Mouse (Mus musculus): ENCODE data around the gene Midn. TPM values are rescaled to one million over a fixed set of nuclear protein-coding genes. Genes with fewer than 3 reads are reported as not detected.

Midn gene
- 101 TPM for total RNA-seq (2023)

DNA sequence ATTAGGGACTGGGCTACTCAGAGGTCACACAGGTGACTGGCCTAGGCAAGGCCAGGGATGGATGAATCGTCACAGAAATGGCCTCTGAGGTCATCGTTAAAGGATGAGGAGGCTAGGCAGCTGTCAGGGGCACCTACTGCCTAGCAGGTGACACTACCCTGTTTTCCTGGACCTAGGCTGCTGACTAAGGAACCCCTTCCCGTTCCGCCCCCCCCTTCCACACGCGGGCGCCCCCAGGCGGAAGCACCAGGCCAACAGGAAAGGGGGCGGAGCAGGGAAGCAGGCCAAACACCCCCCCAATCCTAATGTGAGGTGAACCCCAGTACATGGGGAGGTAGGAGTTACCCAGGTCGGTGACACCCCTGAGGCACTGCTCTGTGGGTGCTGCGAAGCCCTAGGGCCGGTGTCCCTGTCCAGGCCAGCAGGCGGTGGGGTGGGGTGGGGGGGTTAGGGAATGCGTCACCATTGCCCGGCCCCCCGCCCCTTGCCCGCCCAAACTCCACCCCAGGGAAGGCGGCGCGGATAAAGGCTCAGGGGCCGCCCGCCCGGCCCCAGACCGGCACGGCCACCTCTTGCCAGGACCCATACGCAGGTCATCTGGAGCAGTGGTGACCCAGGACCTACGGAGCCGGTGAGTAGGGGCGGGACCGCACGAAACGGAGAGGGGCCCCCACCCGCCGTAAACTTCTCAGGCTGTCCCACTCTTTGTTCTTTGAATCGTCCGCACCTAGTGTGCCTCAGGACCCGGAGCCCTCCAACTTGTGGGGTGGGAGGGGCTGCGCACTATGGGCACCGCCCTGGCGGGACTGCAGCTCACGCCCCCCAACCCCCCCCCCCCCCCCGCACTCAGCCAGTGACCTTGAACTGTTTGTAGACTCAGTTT, at the start of gene Midn:
Gene Midn (plus strand): TSS at position 554 of the 883 bp plus-strand sequence.

DNA sequence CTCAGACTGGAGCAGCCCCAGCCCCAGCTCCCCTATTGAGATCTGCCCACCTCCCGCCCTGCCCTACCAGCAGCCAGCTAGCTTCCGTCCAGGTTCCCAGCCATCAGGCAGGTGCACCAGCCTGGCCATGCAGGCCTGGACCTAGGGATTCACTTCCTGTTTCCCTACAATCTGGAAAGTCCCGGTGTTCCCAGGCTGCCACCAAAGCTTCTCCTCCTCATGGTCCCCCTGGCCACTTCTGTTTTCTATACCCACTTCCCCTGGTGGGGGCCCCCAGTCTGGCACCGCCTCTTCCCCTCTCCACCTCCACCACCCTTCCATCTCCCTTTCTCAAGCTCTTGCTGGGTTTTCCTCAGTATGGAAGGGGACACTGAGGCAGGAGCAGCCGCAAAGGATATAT, 42.6 kb upstream of the Midn start, which contains the start of gene Sbno2:
Gene Sbno2 (minus strand): TSS at position 112 of the 400 bp plus-strand sequence.

DNA sequence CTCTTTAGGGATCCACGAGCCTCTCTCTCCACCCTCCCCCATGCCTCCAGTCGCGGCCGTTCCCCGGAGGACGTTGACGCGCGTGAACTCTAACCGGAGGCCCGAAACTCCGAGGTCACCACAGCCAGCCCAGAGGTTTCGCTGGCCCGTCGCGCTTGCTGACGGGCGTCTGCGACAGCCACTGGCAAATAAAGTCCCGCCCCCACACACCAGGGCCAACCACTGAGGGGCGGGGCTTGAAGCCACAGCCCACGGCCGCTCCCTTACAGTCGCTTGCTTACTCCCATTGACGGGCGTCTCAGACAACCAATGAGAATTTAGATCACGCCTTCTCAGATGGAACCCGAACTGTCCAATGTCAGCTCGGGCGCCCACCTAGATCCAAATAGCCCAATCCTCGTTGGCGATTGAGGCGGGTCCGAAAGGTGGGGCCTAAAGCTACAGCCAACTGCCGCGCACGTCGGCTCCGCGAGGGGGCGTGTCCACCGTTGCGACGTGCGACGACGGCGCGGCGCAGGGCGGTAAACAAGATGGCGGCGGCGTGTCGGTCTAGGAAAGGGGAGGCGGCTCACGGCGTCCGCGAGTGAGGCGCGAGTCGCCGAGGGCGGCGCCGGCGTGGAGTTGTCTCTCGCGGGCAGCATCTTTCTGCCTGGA, 32.7 kb upstream of the Midn start, which contains the start of gene Stk11:
Gene Stk11 (plus strand): TSS at position 514 of the 654 bp plus-strand sequence.

DNA sequence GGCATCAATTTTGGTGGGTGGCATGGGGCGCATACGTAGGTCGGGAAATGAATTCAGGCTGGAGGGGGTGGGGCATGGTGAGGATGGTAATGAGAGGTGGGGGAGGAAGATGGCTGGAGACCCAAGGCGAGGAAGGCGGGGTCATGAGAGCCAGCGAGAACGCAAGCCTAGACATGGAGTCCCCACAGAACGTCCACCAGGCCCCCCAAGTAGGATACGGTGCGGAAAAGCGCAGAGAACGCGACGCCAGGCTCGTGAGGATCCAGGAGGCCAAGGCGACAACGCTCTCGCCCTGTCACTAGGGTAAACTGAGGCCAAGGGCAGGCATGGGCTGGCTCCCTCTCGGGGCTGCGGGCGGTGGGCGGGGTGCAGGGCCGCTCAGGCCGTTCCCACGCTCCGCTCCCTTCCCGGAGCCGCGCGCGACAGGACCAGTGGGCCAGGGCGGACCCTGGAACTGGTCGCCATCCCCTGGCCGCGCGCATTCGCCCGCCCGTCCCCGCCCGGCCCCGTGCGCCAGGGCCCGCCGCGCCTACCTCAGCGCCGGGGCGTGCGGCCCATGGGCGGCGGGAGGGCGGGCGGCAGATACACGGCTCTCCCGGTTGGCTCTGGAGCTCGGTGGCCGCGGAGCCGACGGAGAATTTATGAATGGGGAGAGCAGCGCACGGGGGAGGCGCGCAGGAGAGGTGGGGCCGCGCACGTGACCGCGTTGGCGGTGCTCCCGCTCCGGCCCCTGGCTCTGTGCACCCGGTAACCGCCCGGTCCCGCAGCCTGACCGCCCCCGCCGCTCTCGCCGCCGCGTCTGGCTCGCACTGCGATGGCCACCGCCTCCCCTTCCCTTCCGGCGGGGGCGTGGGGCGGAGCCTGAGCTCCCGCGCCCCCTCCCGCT, 9.3 kb upstream of the Midn start, which contains the start of gene Atp5d:
Gene Atp5d (plus strand): TSS at position 80 of the 886 bp plus-strand sequence.

DNA sequence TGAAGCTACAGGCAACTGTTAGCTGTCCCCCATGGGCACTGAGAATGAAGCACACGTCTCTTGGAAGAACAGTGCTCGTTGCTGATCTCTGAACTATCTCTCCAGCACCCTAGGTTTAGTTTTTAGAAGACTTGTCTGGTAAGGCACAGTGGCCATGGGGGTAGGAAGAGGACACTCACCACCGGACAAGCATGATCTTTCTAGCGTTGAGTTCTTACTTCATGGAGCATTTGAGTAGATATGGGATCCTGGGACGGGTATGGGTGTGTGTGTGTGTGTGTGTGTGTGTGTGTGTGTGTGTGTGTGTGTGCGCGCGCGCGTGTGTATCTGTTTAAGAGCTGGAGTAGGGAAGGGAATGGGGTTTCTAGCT, 7.4 kb upstream of the Midn start, which contains the start of gene Cbarp:
Gene Cbarp (minus strand): TSS at position 170 of the 370 bp plus-strand sequence.

DNA sequence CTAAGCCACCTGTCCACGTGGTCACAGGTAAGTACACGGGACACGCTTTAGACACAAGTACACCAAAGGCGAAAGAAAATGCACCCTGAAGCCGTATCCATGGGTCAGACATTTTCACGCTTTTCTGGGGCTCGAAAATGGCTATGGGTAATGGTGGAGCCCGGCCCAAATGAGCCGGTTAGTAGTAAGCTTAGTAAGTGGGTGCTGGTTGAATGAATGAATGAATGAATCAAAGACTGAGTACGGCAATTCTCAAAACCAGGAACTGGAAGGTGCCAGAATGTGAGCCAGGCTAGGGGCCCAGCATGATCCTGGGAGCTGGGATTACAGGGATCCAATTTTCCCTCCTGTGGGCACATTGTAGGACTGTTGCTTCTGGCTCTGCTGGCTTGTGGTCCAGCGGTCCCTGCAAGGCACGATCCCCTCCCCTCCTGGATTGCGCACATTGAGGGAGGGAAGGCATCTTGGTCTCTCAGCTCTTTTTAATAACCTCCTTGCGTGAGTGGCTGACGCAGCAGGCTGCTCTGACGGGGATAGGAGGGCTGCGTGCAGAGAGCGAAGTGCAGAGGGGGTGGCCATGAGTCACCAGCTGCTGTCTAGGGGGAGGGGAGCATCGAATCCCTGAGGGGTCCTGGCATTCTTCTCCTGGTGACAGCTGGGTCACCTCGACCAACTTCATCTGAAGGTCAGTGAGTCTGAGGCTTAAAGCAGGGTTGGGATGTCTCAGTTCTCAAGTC, 17.5 kb downstream of the Midn start, which contains the start of gene Cirbp:
Gene Cirbp (plus strand): TSS at position 594 of the 737 bp plus-strand sequence.

DNA sequence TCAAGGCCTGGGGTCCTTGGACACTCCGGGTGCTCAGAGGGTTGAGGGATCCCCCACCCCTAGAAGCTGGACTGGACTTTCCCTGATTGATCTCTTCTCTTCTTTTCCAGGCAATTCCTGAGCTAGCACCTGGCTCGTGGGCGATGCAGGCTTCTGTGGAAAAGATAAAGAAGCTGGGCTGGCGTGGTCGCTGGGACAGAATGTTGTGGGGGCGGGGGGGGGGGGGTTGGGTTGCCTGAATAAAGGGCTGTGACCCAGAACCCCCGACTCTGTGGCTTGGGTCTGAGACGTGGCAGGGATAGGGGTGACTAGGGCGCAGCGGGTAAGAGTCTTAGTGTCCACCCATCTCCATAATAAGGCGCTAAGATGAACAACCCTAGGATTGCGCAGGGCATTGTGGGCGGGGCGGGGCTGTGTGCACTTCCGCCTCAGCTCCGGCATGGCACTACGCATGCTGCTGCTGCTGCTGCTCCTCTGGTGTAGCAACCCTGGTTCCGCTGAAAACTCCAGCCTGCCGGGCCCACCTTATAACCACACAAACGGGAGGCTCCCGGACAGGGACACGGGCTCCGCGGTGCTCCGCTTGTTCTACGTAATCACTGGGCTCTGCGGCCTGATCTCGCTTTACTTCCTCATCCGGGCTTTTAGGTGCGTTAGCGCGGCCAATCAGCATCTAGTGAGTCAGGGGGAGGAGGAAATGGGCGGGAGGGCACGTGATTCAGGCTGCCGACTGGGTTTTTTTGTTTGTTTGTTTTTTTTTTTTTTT, 24.6 kb downstream of the Midn start, which contains the start of gene 1600002K03Rik:
Gene 1600002K03Rik (plus strand): TSS at position 418 of the 766 bp plus-strand sequence.

DNA sequence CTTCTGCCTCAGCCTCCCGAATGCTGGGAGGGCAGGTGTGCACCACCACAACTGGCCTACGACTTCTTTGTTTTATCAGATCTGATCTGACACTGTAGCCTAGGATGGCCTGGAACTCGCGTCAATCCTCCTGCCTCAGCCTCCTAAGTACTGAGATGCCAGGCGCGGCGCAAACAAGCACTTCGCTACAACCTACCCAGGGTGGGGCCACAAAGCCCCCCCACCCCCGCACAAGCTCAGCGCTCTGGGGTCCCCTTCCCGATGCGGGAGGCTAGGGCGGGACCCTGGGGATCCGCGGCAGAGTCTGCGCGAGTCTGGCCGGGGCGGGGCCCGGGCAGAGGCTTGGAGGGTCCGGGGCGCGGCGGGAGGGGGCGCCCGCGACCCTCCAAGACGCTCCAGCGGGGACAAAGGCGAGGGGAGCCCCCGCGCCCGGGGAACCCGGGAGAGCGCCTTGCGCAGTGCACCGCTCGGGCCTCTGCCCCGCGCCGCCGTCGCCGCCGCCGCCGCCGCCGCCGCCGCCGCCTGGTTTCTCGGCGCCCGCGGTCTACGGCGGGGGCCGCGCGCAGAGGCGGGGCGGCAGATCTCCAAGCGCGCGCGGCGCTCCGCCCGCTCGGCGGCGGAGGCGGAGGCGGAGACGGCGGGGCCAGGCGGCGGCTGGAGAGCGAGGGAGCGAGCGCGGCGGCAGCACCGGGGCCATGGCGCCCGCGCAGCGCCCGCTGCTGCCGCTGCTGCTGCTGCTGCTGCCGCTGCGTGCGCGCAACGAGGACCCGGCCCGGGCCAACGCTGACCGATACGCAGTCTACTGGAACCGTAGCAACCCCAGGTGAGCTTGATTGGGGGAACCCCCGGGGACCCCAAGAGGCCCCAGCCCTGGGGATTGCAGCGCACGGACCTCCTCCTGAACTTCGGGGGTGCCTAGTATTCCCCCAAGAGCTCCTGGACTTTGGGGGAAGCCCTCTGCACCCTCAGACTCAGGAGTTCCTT, 31.3 kb downstream of the Midn start, which contains the start of gene Efna2:
Gene Efna2 (plus strand): TSS at position 415 of the 984 bp plus-strand sequence.

Other genes starting within 250 kb of the Midn start
- 59.4 TPM for gene Med16, start 239.3 kb upstream of the Midn start, total RNA-seq (2023)
- gene Gm26602, start 237.4 kb upstream of the Midn start, total RNA-seq (2023): not detected
- gene Kiss1r, start 231.3 kb upstream of the Midn start, total RNA-seq (2023): 0.65 TPM
- gene R3hdm4, start 227.1 kb upstream of the Midn start, total RNA-seq (2023): 119 TPM
- gene Arid3a, start 221.2 kb upstream of the Midn start, total RNA-seq (2023): 8.4 TPM
- gene Wdr18, start 188.1 kb upstream of the Midn start, total RNA-seq (2023): 48.5 TPM
- gene Grin3b, start 177.6 kb upstream of the Midn start, total RNA-seq (2023): 0.68 TPM
- gene Tmem259, start 163.9 kb upstream of the Midn start, total RNA-seq (2023): 158 TPM
- 442 TPM for gene Cnn2, start 159.7 kb upstream of the Midn start, total RNA-seq (2023)
- 80.3 TPM for gene Abca7, start 151.8 kb upstream of the Midn start, total RNA-seq (2023)
- gene Arhgap45, start 131.6 kb upstream of the Midn start, total RNA-seq (2023): 901 TPM
- 75.3 TPM for gene Polr2e, start 108.5 kb upstream of the Midn start, total RNA-seq (2023)
- gene Gpx4, start 101.1 kb upstream of the Midn start, total RNA-seq (2023): 154 TPM
- 103 TPM for gene Sbno2, start 42.7 kb upstream of the Midn start, total RNA-seq (2023)
- 140 TPM for gene Stk11, start 32.5 kb upstream of the Midn start, total RNA-seq (2023)
- 168 TPM for gene Atp5d, start 9.6 kb upstream of the Midn start, total RNA-seq (2023)
- gene Cbarp, start 7.4 kb upstream of the Midn start, total RNA-seq (2023): 38.2 TPM
- 178 TPM for gene Cirbp, start 17.7 kb downstream of the Midn start, total RNA-seq (2023)
- 11.6 TPM for gene 1600002K03Rik, start 24.7 kb downstream of the Midn start, total RNA-seq (2023)
- 0.35 TPM for gene Efna2, start 31.2 kb downstream of the Midn start, total RNA-seq (2023)
- gene Mum1, start 78.2 kb downstream of the Midn start, total RNA-seq (2023): 75.4 TPM
- gene Ndufs7, start 100.8 kb downstream of the Midn start, total RNA-seq (2023): 95.8 TPM
- gene Gamt, start 112.7 kb downstream of the Midn start, total RNA-seq (2023): not detected
- 170 TPM for gene Dazap1, start 113.2 kb downstream of the Midn start, total RNA-seq (2023)
- 3,730 TPM for gene Rps15, start 144.2 kb downstream of the Midn start, total RNA-seq (2023)
- gene Apc2, start 147.7 kb downstream of the Midn start, total RNA-seq (2023): not detected
- gene 2310011J03Rik, start 172.3 kb downstream of the Midn start, total RNA-seq (2023): 26.2 TPM
- gene Pcsk4, start 181.2 kb downstream of the Midn start, total RNA-seq (2023): 1.5 TPM
- gene Reep6, start 181.7 kb downstream of the Midn start, total RNA-seq (2023): not detected
- gene Adamtsl5, start 200.1 kb downstream of the Midn start, total RNA-seq (2023): not detected
- not detected for gene Plk5, start 208.2 kb downstream of the Midn start, total RNA-seq (2023)
- 10.8 TPM for gene Mex3d, start 239.4 kb downstream of the Midn start, total RNA-seq (2023)